Mouse (Mus musculus) G1E (cell line): Measurements from ENCODE around the gene Fez2.

Experiments used
- CTCF ChIP-seq: IDR thresholded peaks from 2 replicates; pipeline ENCODE4 v1.5.1; 2012; ENCODE audit warnings: low read depth, low read length, inconsistent platforms, mixed read lengths
- GATA1 ChIP-seq: IDR thresholded peaks from 2 replicates; pipeline ENCODE4 v1.6.1; 2012; ENCODE audit warnings: borderline replicate concordance, low read length, inconsistent platforms, mixed read lengths
- GATA2 ChIP-seq: IDR thresholded peaks from 2 replicates; pipeline ENCODE4 v1.6.1; 2012; ENCODE audit warnings: low read depth, low read length, inconsistent platforms, borderline replicate concordance
- POLR2AphosphoS5 ChIP-seq: IDR thresholded peaks from 2 replicates; pipeline ENCODE4 v1.6.1; 2012; ENCODE audit warnings: low read depth, low read length, inconsistent platforms; ENCODE audit not compliant: insufficient replicate concordance
- TAL1 ChIP-seq: conservative IDR thresholded peaks from 2 replicates; pipeline ENCODE4 v1.6.1; 2012; ENCODE audit warnings: low read depth, low read length, inconsistent platforms, mixed read lengths

- TF ChIP-seq CTCF, result no peak
- no peak for TF ChIP-seq GATA1
- TF ChIP-seq TAL1, result no peak
- TF ChIP-seq POLR2AphosphoS5, result no peak
- no peak for TF ChIP-seq GATA2
These were observed 35.6 kb upstream of the Fez2 start for GRCm38 (mm10) chr17:78453529-78453928.
